Mouse (Mus musculus) thymus, postnatal 10 days (tissue): ENCODE measurements around the gene Zbp1.

Experiments
- DNase-seq, 2 experiments: peaks; one replicate each; pipeline ENCODE4 v3.0.0; 2021; ENCODE audit warnings: low spot score in 2 of 2

Zbp1 gene

DNA sequence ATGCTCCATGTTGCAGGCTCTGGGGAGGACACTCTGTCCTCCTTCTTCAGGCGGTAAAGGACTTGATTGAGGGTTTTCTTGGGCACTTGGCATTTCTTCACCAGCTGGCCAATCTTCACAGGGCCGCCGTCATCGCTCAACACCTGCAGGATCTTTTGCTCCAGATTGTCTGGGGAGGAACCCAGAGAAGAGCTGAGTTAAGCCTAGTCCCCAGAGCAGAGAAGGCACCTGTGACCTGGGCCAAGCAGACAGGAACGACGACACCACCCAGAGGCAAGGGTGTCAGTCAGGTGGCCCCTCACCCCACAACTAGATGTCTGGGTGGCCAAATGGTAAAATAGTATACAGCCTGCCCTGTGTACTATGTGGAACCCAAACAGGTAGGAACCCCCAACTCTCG is 1.9 kb downstream of the Zbp1 start:
- no peak for DNase-seq

DNA sequence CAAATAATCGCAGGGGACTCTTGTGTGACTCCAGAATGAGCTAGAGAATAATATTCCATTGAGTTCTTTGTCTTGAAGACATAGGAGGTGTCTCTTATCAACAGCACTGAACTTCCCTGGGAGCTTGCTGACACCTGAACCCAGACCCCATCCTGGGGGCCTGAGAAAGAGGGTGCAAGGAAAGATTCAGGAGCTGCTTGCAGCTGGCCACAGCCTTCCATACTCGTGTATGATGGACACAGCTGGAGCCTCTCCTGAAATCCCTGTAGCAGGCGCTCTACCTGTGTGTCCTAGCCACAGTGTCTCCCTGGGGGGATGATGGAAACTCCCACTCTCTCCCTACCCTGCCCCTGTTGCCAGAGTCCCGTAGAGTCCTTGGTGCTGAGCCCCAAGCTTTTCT is 6.5 kb downstream of the Zbp1 start:
- DNase-seq, result no peak

DNA sequence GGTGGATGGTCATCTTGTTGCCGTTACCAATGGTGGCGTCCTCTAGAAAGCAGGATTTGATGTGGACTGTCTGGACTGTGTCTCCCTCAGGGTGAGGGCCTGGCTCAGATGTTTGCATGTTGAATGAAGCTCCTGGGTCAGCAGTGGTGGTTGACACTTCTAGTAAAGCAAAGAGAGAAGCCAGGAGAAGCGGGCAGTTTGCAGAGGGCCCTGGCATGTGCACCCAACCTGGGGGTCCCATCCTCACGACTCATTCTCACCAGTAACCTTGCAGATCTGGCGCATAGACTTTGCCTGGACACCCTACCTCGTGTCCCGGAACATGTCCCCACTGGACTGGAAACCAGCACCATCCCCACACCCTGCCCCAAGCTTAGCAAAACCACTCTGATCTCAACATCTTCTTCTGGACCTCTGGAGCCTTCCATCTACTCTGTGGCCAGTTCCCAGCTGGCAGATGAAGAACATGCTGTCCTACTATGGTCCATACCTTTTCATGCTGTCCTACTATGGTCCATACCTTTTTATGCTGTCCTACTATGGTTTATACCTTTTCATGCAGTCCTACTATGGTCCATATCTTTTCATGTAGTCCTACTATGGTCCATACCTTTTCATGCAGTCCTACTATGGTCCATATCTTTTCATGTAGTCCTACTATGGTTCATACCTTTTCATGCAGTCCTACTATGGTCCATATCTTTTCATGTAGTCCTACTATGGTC is 9.5 kb downstream of the Zbp1 start:
- no peak for DNase-seq

DNA sequence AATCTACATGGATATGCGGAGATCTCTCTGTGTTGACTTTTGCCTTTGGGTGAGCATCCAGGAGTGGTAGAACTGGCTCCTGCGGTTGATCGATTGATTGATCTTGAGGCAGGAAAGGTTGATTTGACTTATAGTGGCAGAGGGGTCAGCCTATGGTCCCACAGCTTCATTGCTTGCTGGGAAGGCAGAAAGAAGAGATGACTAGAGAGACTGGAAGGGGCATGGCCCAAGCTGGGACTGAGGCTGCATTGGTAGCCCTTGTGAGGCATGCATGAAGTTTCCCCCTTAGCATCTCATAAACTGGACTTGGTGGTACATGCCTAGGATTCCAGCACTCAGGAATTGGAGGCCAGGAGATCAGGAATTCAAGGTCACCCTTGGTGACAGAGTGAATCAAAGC is 11.7 kb downstream of the Zbp1 start:
- DNase-seq, result no peak

DNA sequence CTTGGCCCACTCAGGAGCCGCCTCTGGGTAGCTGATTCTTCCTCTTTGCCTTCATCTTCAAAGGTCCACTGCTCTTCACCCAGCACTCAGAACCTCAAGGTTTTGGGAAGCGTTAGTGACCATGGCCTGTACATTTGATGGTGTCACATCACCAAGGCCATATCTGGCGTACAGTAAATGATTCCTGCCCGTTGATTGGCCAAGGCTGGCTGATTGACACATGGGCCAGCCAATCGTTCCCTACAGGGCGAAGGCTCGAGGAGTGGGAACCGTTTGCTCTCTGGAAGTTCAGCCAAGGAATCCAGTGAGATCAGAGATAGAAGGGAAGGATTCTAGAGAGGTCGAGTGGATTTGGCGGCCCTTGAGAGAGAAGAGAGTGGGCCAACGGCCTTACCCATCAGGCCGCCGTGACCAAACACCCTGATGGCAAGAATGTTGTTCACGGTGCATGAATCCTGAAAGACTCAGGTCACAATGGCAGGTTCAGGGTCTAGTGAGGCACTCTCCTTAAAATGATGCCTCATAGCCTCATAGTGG is 13.1 kb downstream of the Zbp1 start:
- DNase-seq, result no peak

DNA sequence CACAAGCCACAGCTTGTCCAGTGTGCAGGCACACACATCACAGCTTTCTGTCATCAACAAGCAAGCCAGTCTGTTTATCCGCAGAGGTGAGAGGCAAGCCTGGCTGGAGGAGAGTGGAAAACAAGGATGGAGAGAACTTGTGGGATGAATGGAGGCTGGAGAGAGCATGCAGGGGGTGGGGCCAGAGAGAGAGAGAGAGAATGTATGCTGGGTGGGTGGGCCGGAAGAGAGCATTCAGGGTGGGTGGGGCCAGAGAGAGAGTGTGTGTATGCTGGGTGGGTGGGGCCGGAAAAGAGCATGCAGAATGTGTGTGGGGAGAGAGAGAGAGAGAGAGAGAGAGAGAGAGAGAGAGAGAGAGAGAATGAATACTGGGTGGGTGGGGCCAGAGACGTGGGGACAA is 14.1 kb downstream of the Zbp1 start:
- DNase-seq, result no peak

DNA sequence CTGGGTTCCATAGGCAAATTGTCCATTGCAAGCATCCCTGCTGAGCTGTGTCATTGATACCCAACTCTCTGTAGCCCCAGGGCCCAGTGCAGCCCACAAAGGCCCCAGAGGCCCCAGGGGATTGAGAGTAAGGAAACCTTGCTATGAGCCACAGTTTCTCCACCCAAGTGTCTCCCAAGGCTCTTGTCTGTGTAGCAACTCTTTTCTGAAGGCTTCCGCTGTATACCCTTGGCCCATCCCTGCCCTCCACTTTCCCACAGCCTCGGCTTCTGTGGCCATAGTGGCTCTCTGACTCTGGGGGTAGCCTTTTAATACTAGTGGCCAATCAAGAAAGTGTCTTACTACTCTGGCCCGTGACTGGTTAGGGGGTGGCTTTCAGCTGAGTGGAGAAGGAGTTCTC is 15.0 kb downstream of the Zbp1 start:
- no peak for DNase-seq

DNA sequence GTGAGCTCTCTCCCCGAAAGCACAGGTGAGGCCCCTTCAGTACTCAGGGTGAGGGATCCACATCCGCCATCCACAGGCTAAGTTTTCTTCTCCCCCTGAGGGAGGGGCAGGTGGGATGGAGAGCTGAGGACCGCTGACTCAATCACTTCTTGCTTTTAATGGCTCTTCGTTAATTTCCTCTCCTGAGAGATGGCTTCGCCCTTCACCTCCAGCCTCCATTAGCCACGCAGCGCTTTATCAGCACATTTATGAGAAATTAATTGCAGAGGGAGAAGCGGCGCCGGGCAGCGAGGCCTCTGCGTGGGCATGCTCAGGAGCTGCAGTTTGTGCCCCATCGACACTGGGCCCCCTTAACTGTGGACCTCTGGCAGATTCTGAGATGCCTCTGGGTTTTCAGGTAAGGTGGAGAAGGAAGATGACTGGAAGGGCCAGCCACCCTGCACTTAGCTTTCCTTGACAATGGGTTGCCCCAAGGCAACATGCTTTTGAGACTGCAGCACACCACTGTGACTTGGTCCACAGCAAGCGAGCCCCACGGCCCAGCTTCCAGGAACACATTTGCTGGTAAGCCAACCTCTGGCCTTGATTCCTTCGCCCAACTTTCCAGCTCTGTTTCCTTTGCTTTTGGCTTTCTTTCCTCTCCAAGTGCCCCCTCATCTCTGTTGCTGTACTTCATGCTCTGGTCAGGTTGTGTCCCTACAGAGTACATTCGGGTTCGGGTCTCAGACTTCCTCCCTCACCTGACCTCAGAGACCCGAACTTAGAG is 15.6 kb downstream of the Zbp1 start:
- no peak for DNase-seq

DNA sequence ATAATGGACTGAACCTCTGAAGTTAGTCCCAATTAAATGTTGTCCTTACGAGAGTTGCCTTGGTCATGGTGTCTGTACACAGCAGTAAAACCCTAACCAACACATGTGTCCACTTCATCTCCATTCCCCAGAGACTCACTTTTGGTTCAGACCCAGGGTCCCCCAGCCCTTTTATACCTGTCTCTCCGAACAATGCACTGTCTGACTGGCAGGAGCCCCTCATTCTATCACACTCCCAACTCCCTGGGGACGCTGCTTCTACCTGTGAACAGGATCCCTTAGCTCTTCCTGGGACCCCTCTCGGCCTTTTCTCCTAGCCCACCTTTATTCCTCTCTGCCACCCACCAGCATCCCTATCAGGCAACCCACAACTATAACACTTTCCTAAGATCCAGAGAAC is 23.9 kb downstream of the Zbp1 start:
- DNase-seq, result no peak

DNA sequence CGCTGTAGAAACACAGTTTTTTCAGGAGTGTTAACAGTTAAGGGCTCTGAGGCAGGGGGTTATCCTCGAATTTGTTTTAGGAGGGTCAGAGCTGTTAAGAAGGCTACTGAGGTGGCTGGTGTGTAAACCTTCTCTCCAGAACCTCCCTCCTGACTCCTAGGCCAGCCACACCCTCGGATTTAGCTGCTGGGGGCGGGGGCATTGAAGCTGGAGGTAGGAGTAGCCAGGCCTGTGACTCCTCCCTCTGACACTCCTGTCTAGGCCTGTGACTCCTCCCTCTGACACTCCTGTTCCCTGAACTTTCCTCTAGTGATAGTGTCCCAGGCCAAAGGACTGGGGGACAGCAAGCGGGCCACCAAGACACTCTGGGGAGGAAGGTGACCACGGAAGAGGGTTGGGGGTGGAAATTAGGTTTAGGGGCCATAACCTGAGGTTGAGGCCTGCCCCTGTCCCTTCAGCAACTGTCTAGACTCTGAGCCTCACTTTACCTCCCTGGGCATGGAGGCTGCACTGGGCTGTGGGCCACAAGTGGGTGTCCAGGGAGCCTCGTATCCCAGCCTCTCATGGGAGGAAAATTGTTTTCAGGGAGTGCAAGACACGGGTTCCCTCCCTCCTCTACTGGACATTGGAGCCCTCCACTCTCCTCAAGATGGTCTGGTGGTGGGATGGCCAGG is 31.4 kb downstream of the Zbp1 start:
- DNase-seq, result no peak

DNA sequence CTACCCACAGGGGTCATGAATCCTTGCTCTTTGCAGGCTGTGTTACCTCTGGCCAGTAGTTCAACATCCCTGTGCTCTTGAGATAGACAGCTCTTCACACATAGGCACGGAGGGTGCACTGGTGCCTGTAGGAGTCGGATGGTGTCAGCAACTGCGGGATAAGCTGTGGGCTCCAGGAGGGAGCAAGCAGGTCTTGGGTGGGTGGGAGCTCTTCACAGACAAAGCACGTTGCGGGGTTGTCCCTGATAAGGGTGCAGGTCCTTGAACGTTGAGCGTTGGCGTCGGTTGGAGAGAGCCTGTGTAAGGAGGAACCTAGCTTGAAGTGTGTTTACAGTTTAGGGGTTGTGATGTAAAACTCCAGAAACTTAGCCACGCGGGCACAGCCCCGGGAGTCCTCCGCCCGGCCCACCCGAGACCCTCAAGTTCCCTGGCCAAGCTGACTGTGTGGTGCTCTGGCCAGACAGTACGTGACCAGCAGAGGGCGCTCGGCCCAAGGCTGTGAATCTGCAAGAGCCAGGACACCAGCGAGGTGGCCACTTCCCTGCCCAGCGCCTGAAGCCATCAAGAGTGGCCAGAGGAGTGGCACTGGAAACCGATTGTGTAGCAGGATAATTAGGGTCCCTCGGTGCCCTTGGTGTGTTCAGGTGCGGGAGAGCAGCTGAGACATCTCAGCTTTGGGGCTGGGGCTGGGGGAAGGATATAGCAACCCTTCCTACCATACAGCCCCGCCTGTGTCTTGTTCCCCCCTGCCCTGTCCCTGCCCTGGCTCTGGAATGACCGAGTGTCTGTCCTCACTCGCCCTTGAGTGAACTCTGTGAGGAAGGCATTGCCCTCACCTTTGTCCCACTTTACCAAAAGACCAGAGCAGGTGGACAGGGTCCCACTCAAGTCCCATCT is 32.4 kb downstream of the Zbp1 start:
- peak; percentile 42 to 87 for DNase-seq

DNA sequence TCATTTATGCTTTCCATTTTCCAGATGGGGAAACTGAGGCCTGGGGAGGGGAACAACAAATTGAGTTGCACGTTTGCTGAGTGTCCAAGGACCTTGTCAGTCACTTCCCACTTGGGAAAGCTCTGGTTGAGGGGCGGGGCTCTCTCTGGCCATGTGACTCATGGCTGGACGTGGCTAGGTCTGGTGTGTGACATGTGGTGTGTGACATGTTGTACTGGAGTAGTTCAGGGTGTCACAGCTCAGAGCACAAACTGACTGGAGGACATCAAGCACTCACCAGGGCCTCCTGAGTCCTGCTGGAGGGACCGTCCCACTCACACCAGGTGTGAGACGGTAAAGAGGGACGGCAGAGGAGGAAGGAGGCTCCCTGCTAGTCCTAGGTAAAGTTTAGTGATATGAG is 33.4 kb downstream of the Zbp1 start:
- DNase-seq, result no peak

DNA sequence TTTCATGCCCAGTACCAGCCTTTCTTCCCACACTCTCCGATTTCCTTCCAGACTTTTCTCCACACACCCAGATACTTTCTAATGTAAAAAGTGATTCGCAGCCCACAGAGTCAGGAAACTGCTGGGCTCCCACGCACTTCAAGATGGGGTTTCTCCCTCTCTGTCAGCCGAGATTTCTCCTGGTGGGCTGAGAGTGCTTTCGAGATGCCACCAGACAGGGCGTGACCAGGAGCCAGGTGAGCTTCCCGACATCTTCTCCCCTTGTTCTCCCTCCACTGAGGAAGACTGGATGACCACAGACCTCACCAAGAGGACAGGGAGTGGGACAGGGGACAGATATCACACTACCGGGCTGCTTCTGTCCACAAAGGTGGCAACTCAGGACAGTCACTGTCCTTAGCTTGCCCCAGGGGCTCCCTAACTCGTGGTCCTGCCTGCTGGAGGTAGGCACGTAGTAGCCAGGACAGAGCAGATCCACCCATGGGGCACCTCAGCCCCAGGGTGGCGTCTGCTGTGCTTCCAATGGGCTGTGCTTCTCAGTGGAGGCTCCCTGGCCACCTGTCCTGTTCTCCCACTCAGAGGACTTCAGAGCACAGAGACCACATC is 34.1 kb downstream of the Zbp1 start:
- no peak for DNase-seq

DNA sequence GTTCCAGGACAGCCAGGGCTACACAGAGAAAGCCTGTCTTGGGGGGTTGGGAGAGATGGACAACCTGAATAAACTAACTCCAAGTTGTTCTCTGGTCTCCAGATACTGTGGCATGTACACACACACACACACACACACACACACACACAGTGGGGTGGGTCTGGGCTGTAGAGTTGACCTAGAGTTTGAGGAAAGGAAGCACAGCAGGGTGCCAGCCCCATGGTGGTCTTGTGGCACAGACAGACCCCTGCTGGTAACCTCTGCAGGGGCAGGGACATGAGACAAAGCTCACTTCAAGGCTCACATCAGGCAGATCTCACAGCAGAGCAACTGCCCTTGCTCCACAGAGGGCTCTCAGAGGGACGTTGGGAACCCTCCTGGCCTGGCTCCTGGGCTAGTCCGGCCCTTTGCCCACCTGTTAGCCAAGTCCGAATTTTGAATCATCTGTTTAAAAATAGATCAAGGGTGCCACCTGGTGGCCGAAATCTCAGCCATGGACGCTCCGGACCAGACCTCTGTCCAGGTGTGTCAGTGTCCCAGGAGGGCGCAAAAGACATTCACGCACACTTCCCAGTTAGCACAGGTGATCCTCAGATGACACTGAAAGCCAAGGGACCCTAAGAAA is 34.8 kb downstream of the Zbp1 start:
- DNase-seq, result peak in 1 of 2 experiments; percentile 59

DNA sequence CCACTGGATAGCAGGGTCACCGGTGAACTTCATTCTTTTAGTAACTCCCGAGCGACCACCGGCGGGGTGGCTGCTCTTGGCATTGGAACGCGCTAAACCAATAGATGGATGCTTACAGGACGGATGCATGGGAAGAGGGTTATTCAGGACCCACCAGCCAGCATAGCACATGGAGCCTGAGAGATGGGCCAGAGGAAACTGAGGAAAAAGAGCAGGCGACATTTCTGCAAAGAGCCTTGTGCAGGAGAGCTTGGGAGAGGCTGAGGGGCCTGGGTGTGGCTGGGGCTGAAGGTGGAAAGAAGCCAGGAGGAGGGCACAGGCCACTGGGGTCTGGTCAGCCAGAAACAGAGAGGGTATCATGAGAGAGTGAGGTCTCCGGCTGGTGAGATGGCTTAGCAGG is 35.4 kb downstream of the Zbp1 start:
- DNase-seq, result no peak

DNA sequence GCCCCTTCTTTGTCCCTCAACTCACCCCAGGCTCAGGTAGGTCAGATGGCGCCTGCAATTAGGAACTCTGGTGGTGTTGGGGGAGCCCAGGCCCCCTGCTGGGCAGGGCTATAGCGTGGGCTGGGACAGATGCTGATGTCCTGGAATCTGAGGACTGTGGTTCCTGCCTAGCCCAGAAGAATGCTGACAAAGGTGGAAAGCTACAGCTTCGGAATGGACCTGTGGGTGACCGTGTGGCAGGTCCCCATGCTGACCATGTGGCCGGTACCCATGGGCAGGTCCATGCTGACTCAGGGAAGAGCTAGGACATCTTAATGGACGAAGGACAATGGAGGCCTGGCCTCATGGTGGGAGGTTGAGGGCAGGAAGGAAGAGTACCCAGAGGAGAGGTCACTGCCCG is 35.9 kb downstream of the Zbp1 start:
- DNase-seq, result no peak

DNA sequence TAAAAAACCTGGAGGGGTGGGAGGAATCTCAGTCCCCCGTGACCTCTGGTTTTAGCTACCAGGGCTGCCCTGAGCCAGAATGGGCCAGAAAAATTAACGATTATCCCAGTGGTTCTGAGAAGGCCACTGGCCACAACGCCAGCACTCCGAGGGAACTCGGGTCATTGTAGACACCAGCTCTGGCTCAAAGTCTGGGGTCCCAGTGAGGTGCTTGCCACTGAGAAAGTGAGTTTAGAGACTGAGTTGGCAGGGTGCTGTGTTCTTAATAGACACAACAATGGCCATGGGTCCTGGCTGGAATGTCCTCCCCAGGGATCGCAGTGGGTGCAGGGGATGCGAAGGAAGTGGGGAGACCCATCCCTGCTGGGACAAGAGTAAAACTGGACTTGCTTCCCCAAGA is 36.8 kb downstream of the Zbp1 start:
- no peak for DNase-seq

DNA sequence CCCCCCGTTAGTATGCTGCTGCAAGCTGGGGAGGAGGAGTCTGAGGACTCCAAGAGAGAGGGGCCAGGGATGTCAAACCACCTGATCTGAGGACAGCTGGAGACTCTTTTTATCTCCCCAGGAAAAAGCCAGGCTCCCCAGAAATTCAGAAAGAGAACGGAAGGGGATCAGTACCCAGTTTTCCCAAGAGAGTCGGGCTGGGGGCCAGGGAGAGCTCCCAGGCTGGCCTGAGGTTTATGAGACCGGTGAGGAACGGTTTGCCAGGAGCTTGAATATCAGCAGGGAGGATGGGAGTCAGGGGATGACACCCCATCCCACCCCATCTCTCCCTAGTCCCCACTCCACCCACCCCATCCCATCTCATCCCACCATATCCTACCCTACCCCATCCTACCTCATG is 37.2 kb downstream of the Zbp1 start:
- DNase-seq, result no peak

DNA sequence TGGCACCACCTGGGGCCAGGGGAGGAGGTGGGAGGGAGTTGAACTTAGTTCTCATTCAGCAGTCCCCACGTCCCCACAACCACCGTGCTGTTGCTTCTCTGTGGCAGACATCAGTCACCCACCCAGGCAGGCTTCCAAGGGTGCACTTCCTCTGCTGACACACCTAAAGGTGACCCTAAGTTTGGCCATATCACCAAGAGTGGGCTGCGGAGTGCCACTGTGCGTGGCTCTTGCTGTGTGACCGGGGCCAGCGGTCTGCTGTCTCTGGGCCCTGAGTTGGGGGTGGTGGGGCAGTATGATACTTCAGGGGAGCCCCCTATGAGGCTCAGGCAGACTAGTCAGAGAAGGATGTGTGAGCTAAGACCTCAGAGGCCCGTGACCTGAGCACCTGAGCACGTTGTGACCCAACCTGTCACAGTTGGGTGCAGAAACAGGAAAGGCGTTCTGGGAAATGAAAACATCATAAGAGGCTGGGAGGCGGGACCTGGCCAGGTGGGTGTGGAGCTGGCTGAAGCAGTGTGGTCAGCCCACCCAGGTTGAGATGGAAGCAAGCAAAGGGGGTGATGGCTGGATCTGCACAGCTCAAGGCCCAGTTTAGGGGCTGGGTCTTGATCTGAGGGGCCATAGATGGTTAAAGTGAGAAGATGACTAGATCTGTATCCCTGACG is 37.9 kb downstream of the Zbp1 start:
- DNase-seq, result no peak

DNA sequence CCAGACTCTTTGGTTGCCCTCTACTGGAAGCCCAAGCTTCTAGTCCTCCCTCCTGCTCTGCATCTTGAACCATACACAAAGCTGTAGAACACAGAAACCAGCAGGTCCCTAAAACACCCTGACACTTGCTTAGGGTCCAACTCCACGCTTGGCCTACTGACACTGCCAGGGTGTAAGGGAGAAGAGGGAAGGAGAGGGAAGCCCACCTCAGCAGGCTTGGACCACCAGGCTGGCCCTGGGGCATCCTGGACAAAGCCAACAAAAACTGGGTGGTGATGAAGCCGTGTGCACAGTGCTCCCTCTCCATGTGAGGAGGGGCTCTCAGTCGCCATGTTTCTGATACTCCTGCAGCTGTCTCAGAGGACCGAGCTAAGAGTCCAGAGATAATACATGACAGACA is 38.7 kb downstream of the Zbp1 start:
- no peak for DNase-seq
